Mouse (Mus musculus): ENCODE measurements around the gene Sirt5. TPM values are rescaled to one million over a fixed set of nuclear protein-coding genes. Genes with fewer than 3 reads are reported as not detected.

The Sirt5 gene
- polyA plus RNA-seq, 1 experiment: 9.0 TPM

- peaks cover 7% of the 10 kb centered on the region; the same call in 1 of the 2 replicates for H3K9me3 ChIP-seq
- H3K36me3 ChIP-seq (replicated peaks; ENCODE audit: low read length): peaks cover 6% of the 10 kb centered on the region
- H3K27me3 ChIP-seq (replicated peaks): no peaks in the 10 kb centered on the region
- no peak for TF ChIP-seq GATA1 (IDR thresholded peaks at IDR 0.05; ENCODE audit: borderline replicate concordance, low read length)
- no peak for TF ChIP-seq FLI1 (IDR thresholded peaks at IDR 0.05; ENCODE audit: low read length)
- no peak overlapping the region for H3K4me3 ChIP-seq (replicated peaks)
- peaks cover 59% of the 10 kb centered on the region for H3K4me1 ChIP-seq
Measured at GRCm38 (mm10) chr13:43338632-43339031, 26.7 kb upstream of the Sirt5 start.

DNA sequence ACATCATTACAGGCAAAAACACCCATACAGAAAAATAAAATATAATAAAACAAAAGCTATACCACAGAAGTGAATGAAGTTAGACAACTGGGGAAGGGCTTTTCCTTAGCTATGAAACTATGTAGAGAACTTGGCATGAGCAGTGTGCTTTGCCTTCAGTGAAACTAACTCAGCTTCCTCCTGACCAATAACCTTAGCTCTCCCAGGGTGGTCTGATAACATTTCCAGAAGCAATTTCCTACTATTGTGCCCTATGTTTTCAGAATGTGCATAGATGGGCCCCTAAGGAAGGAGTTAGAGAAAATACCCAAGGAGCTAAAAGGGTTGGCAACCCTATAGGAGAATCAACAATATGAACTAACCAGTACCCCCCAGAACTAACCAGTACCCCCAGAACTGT is 18.5 kb upstream of the Sirt5 start:
- Histone ChIP-seq H3K4me3 (replicated peaks) (no peak overlapping the region), H3K9me3 (no peaks in the 10 kb centered on the region), H3K27me3 (replicated peaks) (no peaks in the 10 kb centered on the region), H3K4me1 (peaks cover 70% of the 10 kb centered on the region), H3K36me3 (replicated peaks; ENCODE audit: low read length) (no peaks in the 10 kb centered on the region)
- no peak for TF ChIP-seq FLI1 (IDR thresholded peaks at IDR 0.05; ENCODE audit: low read length)
- no peak for TF ChIP-seq GATA1 (IDR thresholded peaks at IDR 0.05; ENCODE audit: borderline replicate concordance, low read length)

- H3K4me1 ChIP-seq: peaks cover 85% of the 10 kb centered on the region
- no peaks in the 10 kb centered on the region for H3K9me3 ChIP-seq
- no peaks in the 10 kb centered on the region for H3K27me3 ChIP-seq (replicated peaks)
- no peak for TF ChIP-seq FLI1 (IDR thresholded peaks at IDR 0.05; ENCODE audit: low read length)
- TF ChIP-seq GATA1 (IDR thresholded peaks at IDR 0.05; ENCODE audit: borderline replicate concordance, low read length): no peak
- peaks cover 6% of the 10 kb centered on the region for H3K36me3 ChIP-seq (replicated peaks; ENCODE audit: low read length)
- H3K4me3 ChIP-seq (replicated peaks): peak overlapping the region; percentile 89
Measured at GRCm38 (mm10) chr13:43349376-43349775, 15.9 kb upstream of the Sirt5 start.

DNA sequence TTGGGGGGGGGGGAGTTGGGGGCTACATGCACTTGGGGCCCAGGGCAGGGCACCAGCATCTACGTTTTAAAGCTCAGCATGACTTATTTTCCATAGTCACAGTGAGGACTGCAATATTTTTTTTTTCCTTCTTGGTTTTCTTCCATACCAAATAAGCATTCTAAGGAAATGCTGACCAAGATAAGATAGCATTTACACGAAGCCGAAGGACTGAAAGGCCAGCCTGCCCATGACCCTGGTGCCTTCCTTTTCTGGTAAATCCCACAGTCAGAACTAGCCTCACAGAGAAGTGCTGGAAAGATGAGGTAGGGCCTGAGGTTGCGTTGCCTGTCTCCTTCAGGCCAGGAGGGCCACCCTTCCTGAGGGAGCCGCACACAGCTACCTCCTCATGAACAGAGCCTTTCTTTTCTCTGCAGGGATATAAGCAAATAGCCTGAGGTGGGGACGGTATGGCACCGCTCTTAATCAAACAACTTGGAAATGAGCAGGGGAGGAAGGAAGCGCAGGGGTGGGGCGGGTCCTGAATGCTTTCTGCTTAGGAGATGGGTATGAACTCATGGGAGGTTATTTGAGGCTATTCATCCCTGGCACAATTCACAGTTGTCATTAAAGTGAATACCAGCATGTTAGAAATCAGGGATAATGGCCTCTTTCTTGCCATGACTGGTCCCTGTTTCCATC is 14.7 kb upstream of the Sirt5 start:
- peaks cover 96% of the 10 kb centered on the region for H3K4me1 ChIP-seq
- H3K36me3 ChIP-seq (replicated peaks; ENCODE audit: low read length): peaks cover 6% of the 10 kb centered on the region
- TF ChIP-seq FLI1 (IDR thresholded peaks at IDR 0.05; ENCODE audit: low read length): no peak
- TF ChIP-seq GATA1 (IDR thresholded peaks at IDR 0.05; ENCODE audit: borderline replicate concordance, low read length): peak; percentile 85; the same call in 2 of the 3 replicates
- peak overlapping the region; percentile 89 for H3K4me3 ChIP-seq (replicated peaks)
- H3K9me3 ChIP-seq: no peaks in the 10 kb centered on the region
- no peaks in the 10 kb centered on the region for H3K27me3 ChIP-seq (replicated peaks)

DNA sequence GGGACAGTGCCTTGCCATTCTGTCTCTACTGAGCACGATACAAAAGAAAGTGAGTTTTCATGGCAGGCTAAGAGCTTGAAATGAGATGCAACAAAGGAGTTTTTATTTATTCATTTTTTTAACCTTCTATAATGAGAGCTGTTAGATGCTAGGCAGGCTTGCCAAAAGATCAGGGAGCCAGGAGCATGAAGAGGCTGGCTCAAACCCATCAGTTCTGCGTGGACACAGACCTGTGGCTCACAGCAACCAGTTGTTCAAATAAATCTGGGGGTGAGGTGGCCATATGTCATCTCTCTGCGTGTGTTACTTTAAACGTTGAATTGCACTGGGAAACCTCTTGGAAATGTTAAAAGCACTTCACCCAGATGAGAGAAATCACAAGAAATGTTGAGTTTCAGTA is 11.9 kb upstream of the Sirt5 start:
- Histone ChIP-seq H3K36me3 (replicated peaks; ENCODE audit: low read length) (peaks cover 13% of the 10 kb centered on the region), H3K4me3 (replicated peaks) (no peak overlapping the region), H3K27me3 (replicated peaks) (no peaks in the 10 kb centered on the region), H3K4me1 (peaks cover 93% of the 10 kb centered on the region), H3K9me3 (no peaks in the 10 kb centered on the region)
- no peak for TF ChIP-seq GATA1 (IDR thresholded peaks at IDR 0.05; ENCODE audit: borderline replicate concordance, low read length)
- TF ChIP-seq FLI1 (IDR thresholded peaks at IDR 0.05; ENCODE audit: low read length): no peak

DNA sequence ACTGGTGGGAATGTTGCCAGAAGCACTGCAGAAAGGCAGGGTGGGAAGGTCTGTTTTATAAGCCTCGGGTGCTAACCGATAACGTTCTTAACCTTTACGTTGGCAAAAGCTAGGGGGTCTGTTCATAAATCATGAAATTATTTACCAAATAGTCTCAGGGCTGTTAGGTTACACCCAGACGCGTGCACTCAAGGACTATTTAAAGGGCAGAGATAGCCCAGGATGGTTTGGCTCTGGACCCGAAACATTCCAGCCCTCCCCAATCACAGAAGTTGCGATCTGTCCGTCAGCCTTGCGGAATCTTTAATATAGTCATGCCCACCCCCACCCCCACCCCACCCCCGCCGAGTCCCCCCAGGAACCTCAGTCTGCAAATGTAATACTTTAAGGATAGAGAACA is 10.9 kb upstream of the Sirt5 start:
- no peaks in the 10 kb centered on the region for H3K27me3 ChIP-seq (replicated peaks)

DNA sequence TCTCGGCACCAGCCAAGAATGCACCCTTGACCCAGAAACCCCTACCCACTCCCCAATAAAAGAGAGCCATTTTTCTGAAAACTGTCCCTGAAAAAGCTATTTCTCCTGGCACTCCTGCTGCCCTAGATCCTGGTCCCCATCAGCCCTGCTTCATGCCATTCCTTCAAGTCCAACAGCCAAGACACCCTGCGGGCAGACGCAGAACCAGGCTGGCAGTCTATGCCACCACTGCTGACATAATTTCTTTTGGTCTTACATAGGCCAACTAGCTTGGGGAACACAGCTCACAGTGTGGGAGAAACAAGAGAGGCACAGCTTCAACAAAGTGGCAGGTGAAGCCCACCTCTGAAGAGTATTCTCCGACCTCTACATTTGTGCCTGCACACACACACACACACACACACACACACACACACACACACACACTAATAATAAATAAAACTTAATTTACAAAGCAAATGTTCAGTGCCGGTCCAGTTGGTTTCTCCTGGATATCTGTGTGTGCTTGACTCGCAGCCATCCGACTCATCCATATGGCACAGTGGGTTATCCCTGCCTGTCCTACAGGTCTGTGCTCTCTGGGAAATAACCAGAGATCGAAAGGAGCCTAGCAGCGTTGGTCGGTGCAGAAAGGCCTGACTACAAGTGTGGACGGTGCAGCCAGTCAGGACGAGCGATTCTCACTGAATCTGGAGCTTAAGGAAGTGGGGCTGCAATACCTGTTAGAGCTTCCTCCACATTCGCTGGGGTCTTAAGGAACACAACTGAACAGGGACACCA is 8.8 kb upstream of the Sirt5 start:
- no peaks in the 10 kb centered on the region for H3K9me3 ChIP-seq
- no peaks in the 10 kb centered on the region for H3K27me3 ChIP-seq (replicated peaks)
- TF ChIP-seq GATA1 (IDR thresholded peaks at IDR 0.05; ENCODE audit: borderline replicate concordance, low read length) (no peak), FLI1 (IDR thresholded peaks at IDR 0.05; ENCODE audit: low read length) (no peak)
- peaks cover 89% of the 10 kb centered on the region for H3K4me1 ChIP-seq
- H3K4me3 ChIP-seq (replicated peaks): no peak overlapping the region
- H3K36me3 ChIP-seq (replicated peaks; ENCODE audit: low read length): peaks cover 23% of the 10 kb centered on the region

More for the DNA sequence above, 10.9 kb upstream of the Sirt5 start:
- H3K36me3 ChIP-seq (replicated peaks; ENCODE audit: low read length): peaks cover 13% of the 10 kb centered on the region
- no peaks in the 10 kb centered on the region for H3K9me3 ChIP-seq
- no peak for TF ChIP-seq GATA1 (IDR thresholded peaks at IDR 0.05; ENCODE audit: borderline replicate concordance, low read length)
- TF ChIP-seq FLI1 (IDR thresholded peaks at IDR 0.05; ENCODE audit: low read length): no peak
- no peak overlapping the region for H3K4me3 ChIP-seq (replicated peaks)
- H3K4me1 ChIP-seq: peaks cover 90% of the 10 kb centered on the region

- TF ChIP-seq FLI1 (IDR thresholded peaks at IDR 0.05; ENCODE audit: low read length) (no peak), GATA1 (IDR thresholded peaks at IDR 0.05; ENCODE audit: borderline replicate concordance, low read length) (no peak)
- Histone ChIP-seq H3K9me3 (peaks cover 3% of the 10 kb centered on the region; the same call in 1 of the 2 replicates), H3K36me3 (replicated peaks; ENCODE audit: low read length) (peaks cover 25% of the 10 kb centered on the region), H3K4me1 (peaks cover 72% of the 10 kb centered on the region), H3K27me3 (replicated peaks) (no peaks in the 10 kb centered on the region), H3K4me3 (replicated peaks) (peak overlapping the region; percentile 79)
Measured at GRCm38 (mm10) chr13:43360534-43360933, 4.8 kb upstream of the Sirt5 start.

DNA sequence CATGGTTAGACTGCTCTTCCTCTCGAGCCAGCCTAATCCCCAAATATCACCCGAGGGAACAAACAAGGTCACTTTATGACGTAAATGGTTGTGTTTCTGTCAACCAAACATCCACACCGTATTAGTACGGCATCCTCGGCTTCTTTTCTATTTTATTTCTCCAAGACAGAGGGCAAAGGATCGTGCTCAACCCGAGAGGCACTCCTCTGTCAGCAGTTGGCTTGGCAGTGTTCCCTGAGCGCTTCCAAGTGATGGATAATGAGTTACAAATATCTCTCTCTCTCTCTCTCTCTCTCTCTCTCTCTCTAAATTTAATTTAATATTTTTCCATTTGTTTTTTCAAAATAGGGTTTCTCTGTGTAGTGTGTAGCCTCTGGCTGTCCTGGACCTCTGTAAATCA is 2.9 kb upstream of the Sirt5 start:
- Histone ChIP-seq H3K27me3 (replicated peaks) (no peaks in the 10 kb centered on the region), H3K36me3 (replicated peaks; ENCODE audit: low read length) (peaks cover 27% of the 10 kb centered on the region), H3K4me1 (peaks cover 71% of the 10 kb centered on the region), H3K4me3 (replicated peaks) (no peak overlapping the region), H3K9me3 (peaks cover 3% of the 10 kb centered on the region; the same call in 1 of the 2 replicates)
- TF ChIP-seq GATA1 (IDR thresholded peaks at IDR 0.05; ENCODE audit: borderline replicate concordance, low read length) (no peak), FLI1 (IDR thresholded peaks at IDR 0.05; ENCODE audit: low read length) (no peak)

DNA sequence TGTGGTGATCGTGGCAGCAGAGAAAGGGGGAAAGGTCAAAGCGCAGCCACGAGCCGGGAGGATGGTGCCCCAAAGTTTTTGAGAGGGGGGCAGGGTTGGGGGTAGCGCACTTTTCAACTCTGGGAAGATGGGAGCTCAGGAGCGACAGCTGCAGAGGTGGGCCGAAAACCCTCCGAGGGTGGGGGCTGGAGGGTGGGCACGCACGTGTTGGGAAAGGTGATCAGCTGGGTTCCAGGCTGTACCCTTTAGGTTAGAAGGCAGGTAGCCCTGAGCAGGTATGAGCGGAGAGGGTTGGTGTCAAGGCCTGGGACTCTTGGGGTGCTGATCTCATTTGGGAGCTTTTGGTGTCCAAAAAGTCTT is 509 bp downstream of the Sirt5 start:
- H3K36me3 ChIP-seq (replicated peaks; ENCODE audit: low read length): peaks cover 54% of the 10 kb centered on the region
- no peaks in the 10 kb centered on the region for H3K27me3 ChIP-seq (replicated peaks)
- H3K4me3 ChIP-seq (replicated peaks): peak overlapping the region; percentile 99
- TF ChIP-seq GATA1 (IDR thresholded peaks at IDR 0.05; ENCODE audit: borderline replicate concordance, low read length) (no peak), FLI1 (IDR thresholded peaks at IDR 0.05; ENCODE audit: low read length) (no peak)
- peaks cover 53% of the 10 kb centered on the region for H3K4me1 ChIP-seq
- H3K9me3 ChIP-seq: peaks cover 3% of the 10 kb centered on the region; the same call in 1 of the 2 replicates

All from megakaryocyte, embryonic 14.5 days (primary cell).